Mouse (Mus musculus) left cerebral cortex, adult 6 months (tissue): ENCODE results near the gene Prlr. TPM values are rescaled to one million over a fixed set of nuclear protein-coding genes. Genes with fewer than 3 reads are reported as not detected.

ENCODE experiments used
- long read RNA-seq, 2 experiments: library from polyadenylated mRNA; unstranded; transcript quantifications; one replicate each; pipeline ENCODE4 v2.0.0; 2019 to 2020
- polyA plus RNA-seq: library from polyadenylated mRNA; unstranded; fragments of <200 nt; fragmentation: Nextera tagmentation; gene quantifications from 2 replicates; pipeline ENCODE4 v1.2.3, GENCODE M21; 2021

Prlr gene
- polyA plus RNA-seq, result 0.38 and 0.43 TPM in 2 replicates
- long read RNA-seq, experiment 1, full-length matches to known transcripts, result 1 of 5 reads
- long read RNA-seq, experiment 1, partial matches to known transcripts, result 1 of 5 reads
- long read RNA-seq, experiment 1, other reads (novel, unspliced or antisense), result 3 of 5 reads
- long read RNA-seq, experiment 2, result 0 reads

GRCm38 (mm10) chr15:10177083-10177482 lies at the start of gene Prlr:
Gene Prlr (plus strand): TSS chr15:10177238.

DNA sequence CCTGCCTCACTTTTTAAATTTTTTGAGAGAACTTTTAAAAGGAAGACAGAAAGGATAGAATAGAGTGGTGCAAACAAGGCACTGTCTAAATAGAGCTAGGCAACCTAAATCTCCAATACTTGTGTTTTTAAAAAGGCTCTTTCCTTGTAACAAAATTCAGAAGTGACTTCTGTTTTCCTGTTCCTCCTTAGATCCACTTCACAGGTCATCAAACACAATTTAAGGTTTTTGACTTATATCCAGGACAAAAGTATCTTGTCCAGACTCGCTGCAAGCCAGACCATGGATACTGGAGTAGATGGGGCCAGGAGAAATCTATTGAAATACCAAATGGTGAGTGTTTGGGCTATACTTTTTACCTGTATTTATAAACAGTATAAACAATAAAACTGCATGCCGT lies 148.0 kb downstream of the Prlr start, which contains the start of gene Gm21973:
Gene Gm21973, plus strand, starts transcription at position 301 of the 400 bp plus-strand sequence.

GRCm38 (mm10) chr15:10358039-10358948 lies 181.3 kb downstream of the Prlr start, which contains the start of gene Agxt2:
Gene Agxt2 (plus strand): TSS chr15:10358532.

Other genes with a start within 250 kb of the Prlr start
- not detected in 2 replicates for gene Gm21973, start 148.1 kb downstream of the Prlr start, polyA plus RNA-seq
- gene Agxt2, start 181.3 kb downstream of the Prlr start, polyA plus RNA-seq, result not detected in 2 replicates